Mouse (Mus musculus) lung, postnatal 10 days (tissue): ENCODE data around the gene She.
"Not testable (repeated sequence)": the region's sequence is repeated elsewhere in the genome, so short reads cannot be mapped to it uniquely, and the experiment has no call there.

Experiments
- DNase-seq: peaks from one replicate; pipeline ENCODE4 v3.0.0; 2021

She gene

GRCm38 (mm10) chr3:89818605-89819004 is 12.6 kb upstream of the She start:
- no peak for DNase-seq

- DNase-seq = no peak
Measured at GRCm38 (mm10) chr3:89819897-89820296, 11.3 kb upstream of the She start.

- DNase-seq = no peak
Measured at GRCm38 (mm10) chr3:89820311-89821095, 10.7 kb upstream of the She start.

- DNase-seq = no peak
Measured at GRCm38 (mm10) chr3:89821096-89821513, 10.1 kb upstream of the She start.

GRCm38 (mm10) chr3:89821548-89822480 is 9.4 kb upstream of the She start:
- DNase-seq = no peak

GRCm38 (mm10) chr3:89823594-89823993 is 7.6 kb upstream of the She start:
- no peak for DNase-seq

GRCm38 (mm10) chr3:89826295-89826694 is 4.9 kb upstream of the She start:
- no peak for DNase-seq

- DNase-seq = peak; percentile 75
Measured at GRCm38 (mm10) chr3:89835362-89835761, 4.2 kb downstream of the She start.

- DNase-seq = peak; percentile 75
Measured at GRCm38 (mm10) chr3:89842258-89842657, 11.1 kb downstream of the She start.

- DNase-seq = peak; percentile 79
Measured at GRCm38 (mm10) chr3:89843148-89843547, 12.0 kb downstream of the She start.

- no peak for DNase-seq
Measured at GRCm38 (mm10) chr3:89845814-89846213, 14.6 kb downstream of the She start.

- DNase-seq = no peak
Measured at GRCm38 (mm10) chr3:89847126-89847525, 16.0 kb downstream of the She start.

- peak; percentile 79 for DNase-seq
Measured at GRCm38 (mm10) chr3:89847596-89847995, 16.4 kb downstream of the She start.

GRCm38 (mm10) chr3:89848083-89848482 is 16.9 kb downstream of the She start:
- no peak for DNase-seq

GRCm38 (mm10) chr3:89853752-89854151 is 22.6 kb downstream of the She start:
- DNase-seq = peak; percentile 89

- peak; percentile 51 for DNase-seq
Measured at GRCm38 (mm10) chr3:89857353-89857752, 26.2 kb downstream of the She start.

- peak; percentile 47 for DNase-seq
Measured at GRCm38 (mm10) chr3:89858123-89858522, 27.0 kb downstream of the She start.

GRCm38 (mm10) chr3:89858888-89859287 is 27.7 kb downstream of the She start:
- DNase-seq = no peak

- DNase-seq = no peak
Measured at GRCm38 (mm10) chr3:89859936-89860335, 28.8 kb downstream of the She start.

GRCm38 (mm10) chr3:89860343-89860742 is 29.2 kb downstream of the She start:
- DNase-seq = no peak

- DNase-seq = peak; percentile 77
Measured at GRCm38 (mm10) chr3:89861070-89861469, 29.9 kb downstream of the She start.

GRCm38 (mm10) chr3:89862182-89862761 is 31.1 kb downstream of the She start:
- no peak for DNase-seq

- not testable (repeated sequence) for DNase-seq
Measured at GRCm38 (mm10) chr3:89863276-89863675, 32.1 kb downstream of the She start.
